Mouse (Mus musculus) cortical plate, adult 2 months (tissue): ENCODE data around the gene Casd1. TPM values are rescaled to one million over a fixed set of nuclear protein-coding genes. Genes with fewer than 3 reads are reported as not detected.

Source experiments
- H3K27ac ChIP-seq: fragments of 200-500 bp; 2 replicates; pipeline ENCODE4 v1.5.1; 2012; ENCODE audit warnings: low read length, control low read depth, inconsistent platforms; ENCODE audit not compliant: insufficient read depth
- H3K4me1 ChIP-seq: fragments of 200-500 bp; 2 replicates; pipeline ENCODE4 v1.6.1; 2011; ENCODE audit warnings: low read length; ENCODE audit not compliant: control insufficient read depth, insufficient read depth
- H3K4me3 ChIP-seq: fragments of 200-500 bp; 2 replicates; pipeline ENCODE4 v1.5.1; 2011; ENCODE audit warnings: mild to moderate bottlenecking, low read length, control low read depth; ENCODE audit not compliant: insufficient read depth
- CTCF ChIP-seq: fragments of 200-500 bp; IDR thresholded peaks from 2 replicates; pipeline ENCODE4 v1.5.1; 2011; ENCODE audit warnings: mild to moderate bottlenecking, control low read depth, low read length; ENCODE audit not compliant: insufficient read depth; ENCODE audit errors: extremely low read depth
- POLR2A ChIP-seq: fragments of 200-500 bp; IDR thresholded peaks from 2 replicates; pipeline ENCODE4 v1.6.1; 2011; ENCODE audit warnings: mild to moderate bottlenecking, low read length, control low read depth; ENCODE audit not compliant: insufficient read depth; ENCODE audit errors: extremely low read depth
- polyA plus RNA-seq: library from polyadenylated mRNA; depleted of rRNA; stranded (reverse); fragments of >200 nt; gene quantifications from 2 replicates; pipeline ENCODE4 v1.2.3, GENCODE M21; 2012; rRNA removed

Casd1 gene
- polyA plus RNA-seq, 1 experiment: 36.1 TPM

DNA sequence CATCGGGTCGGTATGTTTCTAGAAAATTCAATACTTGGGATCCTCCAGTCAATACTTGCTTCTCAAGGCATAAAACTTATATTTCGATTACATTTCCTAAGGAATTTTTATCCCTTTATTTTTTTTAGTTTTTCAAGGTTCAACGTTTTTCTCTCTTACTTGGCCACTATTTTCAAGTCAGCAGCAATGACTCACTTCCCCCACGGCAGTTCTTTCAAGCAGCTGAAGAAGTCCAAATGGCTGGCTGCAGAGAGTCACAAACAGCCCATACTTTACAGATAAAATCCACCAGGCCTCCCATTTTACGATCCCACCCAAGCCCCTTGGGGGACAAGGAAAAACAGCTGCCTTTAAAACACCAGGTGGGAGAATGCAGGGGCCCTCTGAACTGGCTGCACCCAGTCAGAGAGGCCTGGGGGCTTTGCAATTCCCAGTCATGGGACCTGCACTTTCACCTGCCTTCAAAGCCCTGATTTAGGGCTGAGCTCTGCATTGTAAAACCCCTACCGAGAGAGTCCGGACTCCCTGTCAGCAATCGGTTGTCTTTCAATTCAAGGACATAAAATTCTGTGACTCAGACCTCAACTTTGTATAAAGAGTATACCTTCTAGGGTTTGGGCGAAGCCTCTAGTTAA, 84.2 kb downstream of the Casd1 start:
- H3K4me1 ChIP-seq: no peaks in the 10 kb centered on the region
- H3K4me3 ChIP-seq: no peak overlapping the region
- no peak overlapping the region for H3K27ac ChIP-seq
- TF ChIP-seq POLR2A (no peak), CTCF (no peak)

DNA sequence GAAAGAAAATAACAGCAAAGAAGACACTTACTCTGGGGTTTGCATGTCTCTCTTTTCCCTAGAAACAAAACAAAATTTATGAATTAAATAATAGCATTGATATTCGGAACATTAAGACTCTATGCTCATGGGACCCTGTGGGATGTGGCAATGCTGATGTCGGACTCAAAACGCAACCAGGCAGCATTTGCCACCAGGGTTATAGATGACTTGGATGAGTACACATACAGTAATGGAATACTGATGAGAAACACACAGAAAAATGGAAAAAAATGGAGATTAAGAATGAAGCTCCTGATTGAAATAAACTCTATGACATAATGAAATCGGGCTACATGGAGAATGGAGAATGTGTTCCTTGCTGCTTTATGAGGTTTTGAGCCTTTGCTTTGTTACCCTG, 89.8 kb downstream of the Casd1 start:
- Histone ChIP-seq H3K27ac (no peak overlapping the region), H3K4me3 (no peak overlapping the region), H3K4me1 (no peaks in the 10 kb centered on the region)
- TF ChIP-seq CTCF: no peak
- no peak for TF ChIP-seq POLR2A

Other genes starting within 250 kb of the Casd1 start
- gene Col1a2, start 96.0 kb upstream of the Casd1 start, polyA plus RNA-seq: 6.5 and 8.1 TPM in 2 replicates
- gene Sgce, start 146.4 kb downstream of the Casd1 start, polyA plus RNA-seq: 30.0 and 32.7 TPM in 2 replicates
- gene Peg10, start 146.5 kb downstream of the Casd1 start, polyA plus RNA-seq: 5.7 TPM in 2 replicates